Mouse (Mus musculus) CH12.LX (cell line): ENCODE data around the gene Vmn1r191. TPM values are rescaled to one million over a fixed set of nuclear protein-coding genes. Genes with fewer than 3 reads are reported as not detected.

Experiments used
- DNase-seq: peaks from one replicate; pipeline ENCODE4 v3.0.0-alpha.2; 2013; ENCODE audit errors: extremely low read depth
- H3K27ac ChIP-seq: 2 replicates; pipeline ENCODE4 v1.5.1; 2012; ENCODE audit warnings: low read depth, mild to moderate bottlenecking, control low read depth, moderate library complexity; ENCODE audit not compliant: insufficient read depth
- H3K27me3 ChIP-seq: replicated peaks from 2 replicates; pipeline ENCODE3; 2012; ENCODE audit warnings: inconsistent platforms
- H3K36me3 ChIP-seq, 2 experiments: replicated peaks in 1 of 2; 2 replicates each; pipeline versions ENCODE3 to v1.6.1; 2012; ENCODE audit warnings: inconsistent platforms in 1 of 2, low read length in 1 of 2, mild to moderate bottlenecking in 1 of 2, mixed read lengths in 1 of 2, moderate library complexity in 1 of 2; ENCODE audit not compliant: control insufficient read depth in 1 of 2, insufficient read depth in 1 of 2
- H3K4me1 ChIP-seq, 2 experiments: 2 replicates each; pipeline ENCODE4 v1.6.1; 2012; ENCODE audit warnings: inconsistent platforms in 1 of 2, moderate library complexity in 1 of 2; ENCODE audit not compliant: insufficient read depth in 2 of 2, control insufficient read depth in 1 of 2
- H3K4me2 ChIP-seq: 2 replicates; pipeline ENCODE4 v1.6.1; 2012; ENCODE audit warnings: low read depth, mild to moderate bottlenecking, control low read depth; ENCODE audit not compliant: poor library complexity, insufficient read depth, severe bottlenecking
- H3K4me3 ChIP-seq, 3 experiments: fragments of 150-350 bp in 1 of 3; sonication (generic) in 1 of 3; replicated peaks in 1 of 3; 2 replicates each; pipeline versions ENCODE3 to v1.5.1; 2011 to 2012; ENCODE audit warnings: low read depth in 2 of 3, low read length in 2 of 3, mild to moderate bottlenecking in 2 of 3, moderate library complexity in 2 of 3, control low read depth in 1 of 3, improper control_type of control experiment in 1 of 3, inconsistent platforms in 1 of 3, mixed read lengths in 1 of 3; ENCODE audit not compliant: poor library complexity in 1 of 3
- H3K79me2 ChIP-seq: replicated peaks from 2 replicates; pipeline ENCODE4 v1.6.1; 2012; ENCODE audit warnings: mild to moderate bottlenecking, moderate library complexity; ENCODE audit not compliant: control insufficient read depth, poor library complexity, insufficient read depth, severe bottlenecking; ENCODE audit errors: extremely low read depth
- H3K9ac ChIP-seq: 2 replicates; pipeline ENCODE4 v1.6.1; 2012; ENCODE audit warnings: low read depth, mild to moderate bottlenecking, control low read depth, moderate library complexity; ENCODE audit not compliant: insufficient read depth
- H3K9me3 ChIP-seq: replicated peaks from 2 replicates; pipeline ENCODE3; 2012; ENCODE audit warnings: low read length, inconsistent platforms, mixed read lengths
- CHD1 ChIP-seq: IDR thresholded peaks from 2 replicates; pipeline ENCODE4 v1.6.1; 2012; ENCODE audit warnings: low read depth, low read length, improper control_type of control experiment, inconsistent platforms
- CHD2 ChIP-seq: IDR thresholded peaks from 2 replicates; pipeline ENCODE4 v1.6.1; 2011; ENCODE audit warnings: low read length, improper control_type of control experiment
- E2F4 ChIP-seq: IDR thresholded peaks from 2 replicates; pipeline ENCODE4 v1.6.1; 2011; ENCODE audit warnings: low read depth, low read length, improper control_type of control experiment; ENCODE audit not compliant: insufficient replicate concordance
- EP300 ChIP-seq: IDR thresholded peaks from 2 replicates; pipeline ENCODE4 v1.6.1; 2011; ENCODE audit warnings: low read length, improper control_type of control experiment
- ETS1 ChIP-seq: conservative IDR thresholded peaks from 2 replicates; pipeline ENCODE4 v1.6.1; 2012; ENCODE audit warnings: low read depth, mild to moderate bottlenecking, inconsistent platforms, low read length, improper control_type of control experiment, moderate library complexity
- HCFC1 ChIP-seq: IDR thresholded peaks from 2 replicates; pipeline ENCODE4 v1.6.1; 2012; ENCODE audit warnings: low read depth, mild to moderate bottlenecking, inconsistent platforms, low read length, improper control_type of control experiment
- IRF4 ChIP-seq: IDR thresholded peaks from 2 replicates; pipeline ENCODE4 v1.6.1; 2014; ENCODE audit warnings: low read depth, mild to moderate bottlenecking, inconsistent platforms, low read length, improper control_type of control experiment
- JUN ChIP-seq: IDR thresholded peaks from 2 replicates; pipeline ENCODE4 v1.6.1; 2011; ENCODE audit warnings: low read depth, mild to moderate bottlenecking, low read length, improper control_type of control experiment, moderate library complexity; ENCODE audit not compliant: insufficient read depth
- JUND ChIP-seq: conservative IDR thresholded peaks from 2 replicates; pipeline ENCODE4 v1.6.1; 2011; ENCODE audit warnings: low read depth, low read length, improper control_type of control experiment
- MAFK ChIP-seq: IDR thresholded peaks from 2 replicates; pipeline ENCODE4 v1.6.1; 2011; ENCODE audit warnings: low read length, improper control_type of control experiment; ENCODE audit not compliant: insufficient replicate concordance
- MAX ChIP-seq: IDR thresholded peaks from 2 replicates; pipeline ENCODE4 v1.6.1; 2011; ENCODE audit warnings: low read length, improper control_type of control experiment
- MAZ ChIP-seq: IDR thresholded peaks from 2 replicates; pipeline ENCODE4 v1.6.1; 2012; ENCODE audit warnings: low read depth, mild to moderate bottlenecking, inconsistent platforms, low read length, improper control_type of control experiment, moderate library complexity
- MXI1 ChIP-seq: IDR thresholded peaks from 2 replicates; pipeline ENCODE4 v1.6.1; 2011; ENCODE audit warnings: mild to moderate bottlenecking, low read depth, low read length, improper control_type of control experiment
- MYC ChIP-seq: IDR thresholded peaks from 2 replicates; pipeline ENCODE4 v1.6.1; 2011; ENCODE audit warnings: low read depth, mild to moderate bottlenecking, improper control_type of control experiment, low read length
- NELFE ChIP-seq: IDR thresholded peaks from 2 replicates; pipeline ENCODE4 v1.6.1; 2011; ENCODE audit warnings: low read depth, low read length, improper control_type of control experiment
- POLR2A ChIP-seq: IDR thresholded peaks from 2 replicates; pipeline ENCODE4 v1.6.1; 2011; ENCODE audit warnings: low read depth, mild to moderate bottlenecking, improper control_type of control experiment, low read length
- RCOR1 ChIP-seq: conservative IDR thresholded peaks from 2 replicates; pipeline ENCODE4 v1.6.1; 2012; ENCODE audit warnings: low read depth, mild to moderate bottlenecking, inconsistent platforms, low read length, improper control_type of control experiment
- TCF12 ChIP-seq: IDR thresholded peaks from 2 replicates; pipeline ENCODE4 v1.6.1; 2014; ENCODE audit warnings: low read depth, mild to moderate bottlenecking, inconsistent platforms, low read length, improper control_type of control experiment
- USF1 ChIP-seq: IDR thresholded peaks from 2 replicates; pipeline ENCODE4 v1.6.1; 2014; ENCODE audit warnings: low read depth, mild to moderate bottlenecking, inconsistent platforms, low read length, improper control_type of control experiment
- USF2 ChIP-seq: conservative IDR thresholded peaks from 2 replicates; pipeline ENCODE4 v1.6.1; 2011; ENCODE audit warnings: low read depth, low read length, improper control_type of control experiment
- ZMIZ1 ChIP-seq: IDR thresholded peaks from 2 replicates; pipeline ENCODE4 v1.6.1; 2012; ENCODE audit warnings: low read depth, mild to moderate bottlenecking, inconsistent platforms, low read length, improper control_type of control experiment
- dilution Hi-C: fragments of 300-500 bp; cut with MboI; formaldehyde crosslinking; loops from 2 replicates; pipeline ENCODE4 v1.14.3; 2020; ENCODE audit warnings: low sequenced_read_pairs; ENCODE audit not compliant: extremely low pct_unique_long_range_greater_than_20kb, extremely low pct_ligation_motif_present
- in situ Hi-C: fragments of 300-500 bp; cut with MboI; formaldehyde crosslinking; loops from 3 replicates; pipeline ENCODE4 v1.14.3; 2019; ENCODE audit warnings: low sequenced_read_pairs, low pct_ligation_motif_present, low pct_unique_long_range_greater_than_20kb, mixed read lengths
- polyA plus RNA-seq: library from polyadenylated mRNA; unstranded; fragments of >175 nt; gene quantifications from 2 replicates; pipeline ENCODE4 v1.2.1, GENCODE M21; 2012; ENCODE audit warnings: low read depth; ENCODE audit not compliant: insufficient read length
- total RNA-seq, 2 experiments: library from RNA; depleted of rRNA; stranded (reverse); fragments of 300-350 nt in 1 of 2; fragments of >200 nt in 1 of 2; gene quantifications; 2 replicates each; pipeline ENCODE4 v1.2.3; 2012 to 2014

The Vmn1r191 gene
- total and polyA plus RNA-seq, 3 experiments, result not detected

DNA sequence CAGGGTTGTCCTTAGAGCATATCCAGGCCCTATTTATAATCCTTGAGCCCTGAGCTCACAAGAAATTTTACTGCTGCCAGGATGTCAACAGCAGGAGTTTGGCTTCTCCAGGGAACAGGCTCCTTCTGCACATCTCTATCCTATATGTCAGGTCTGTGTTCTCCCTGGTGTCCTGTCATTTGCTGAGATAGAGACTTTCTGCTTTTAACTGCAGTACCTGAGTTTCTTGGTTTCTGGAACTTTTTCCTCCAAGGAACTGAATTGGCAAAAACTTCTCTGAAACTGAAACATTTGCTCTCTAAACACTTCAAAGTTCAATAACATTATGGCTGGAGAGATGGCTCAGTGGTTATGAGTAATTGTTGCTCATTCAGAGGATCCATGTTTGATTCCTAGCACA is 7.3 kb upstream of the Vmn1r191 start, which contains the start of gene Vmn1r192 (continued):
- TF ChIP-seq ZMIZ1, result no peak

DNA sequence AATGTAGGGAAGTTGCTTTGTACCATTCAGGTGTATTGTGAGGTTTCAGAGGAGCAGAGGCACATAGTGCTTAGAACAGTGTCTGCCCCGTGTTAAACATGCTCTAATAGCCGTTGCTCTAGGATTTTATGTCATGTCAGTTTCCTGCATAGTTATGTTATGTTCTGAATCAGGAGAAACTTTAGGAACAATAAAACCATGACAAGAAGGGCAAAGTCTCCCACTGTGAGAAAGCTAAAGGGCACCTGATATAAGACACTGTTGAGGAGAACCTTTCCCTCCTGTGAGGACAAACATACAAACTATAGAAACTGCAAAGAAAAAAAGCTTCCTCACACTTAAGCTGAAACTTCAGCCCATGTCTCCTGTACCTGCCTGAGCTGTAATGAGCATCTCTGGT is 6.6 kb upstream of the Vmn1r191 start:
- Histone ChIP-seq H3K4me1 (no peaks in the 10 kb centered on the region), H3K27ac (no peak overlapping the region), H3K4me3 (no peak overlapping the region), H3K4me2 (no peak overlapping the region), H3K79me2 (no peaks in the 10 kb centered on the region), H3K27me3 (no peaks in the 10 kb centered on the region), H3K9ac (no peak overlapping the region), H3K36me3 (no peaks in the 10 kb centered on the region), H3K9me3 (no peaks in the 10 kb centered on the region)
- dilution Hi-C loops, result no loop called here
- DNase-seq, result no peak
- TF ChIP-seq HCFC1 (no peak), USF2 (no peak), MAFK (no peak), CHD1 (no peak), POLR2A (no peak)
- in situ Hi-C loops, result no loop called here

DNA sequence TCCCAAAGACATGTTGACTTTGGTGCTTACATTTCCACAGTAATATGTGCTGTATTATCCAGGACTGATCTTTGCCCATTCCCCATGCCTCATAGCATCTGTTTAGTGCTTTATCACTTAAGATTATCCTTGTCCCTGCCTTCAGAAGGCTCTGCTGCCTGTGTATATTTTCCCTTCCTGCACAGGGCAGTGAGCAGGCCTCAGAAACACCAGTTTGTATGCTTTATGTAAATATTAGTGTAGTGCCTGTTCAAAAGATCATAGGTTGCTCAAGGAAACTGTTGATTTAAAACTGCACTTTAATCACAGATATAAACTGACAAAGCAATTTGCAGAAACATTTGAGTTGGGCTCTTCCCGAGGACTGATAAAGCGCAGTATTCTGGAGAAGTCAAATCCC is 5.5 kb upstream of the Vmn1r191 start:
- dilution Hi-C loops (no loop called here), in situ Hi-C loops (no loop called here)
- no peaks in the 10 kb centered on the region for H3K9me3 ChIP-seq
- no peak overlapping the region for H3K9ac ChIP-seq
- no peaks in the 10 kb centered on the region for H3K27me3 ChIP-seq
- H3K36me3 ChIP-seq, result no peaks in the 10 kb centered on the region
- H3K4me2 ChIP-seq, result no peak overlapping the region
- H3K4me3 ChIP-seq, result no peak overlapping the region
- no peaks in the 10 kb centered on the region for H3K79me2 ChIP-seq
- no peak for DNase-seq
- TF ChIP-seq USF1, result no peak
- TF ChIP-seq NELFE, result no peak
- TF ChIP-seq MAZ, result no peak
- TF ChIP-seq CHD1, result no peak
- no peak for TF ChIP-seq POLR2A
- no peak for TF ChIP-seq TCF12
- no peak for TF ChIP-seq MAX
- TF ChIP-seq JUND, result no peak
- TF ChIP-seq IRF4, result no peak
- no peak for TF ChIP-seq MXI1
- TF ChIP-seq CHD2, result no peak
- TF ChIP-seq E2F4, result no peak
- TF ChIP-seq EP300, result no peak
- TF ChIP-seq ETS1, result no peak
- TF ChIP-seq JUN, result no peak
- no peak for TF ChIP-seq RCOR1
- TF ChIP-seq MYC, result no peak
- H3K4me1 ChIP-seq, result no peaks in the 10 kb centered on the region
- no peak overlapping the region for H3K27ac ChIP-seq
